Mouse (Mus musculus) cortical plate, adult 2 months (tissue): ENCODE results near the gene Pah. TPM values are rescaled to one million over a fixed set of nuclear protein-coding genes. Genes with fewer than 3 reads are reported as not detected.

Experiments
- H3K27ac ChIP-seq: fragments of 200-500 bp; 2 replicates; pipeline ENCODE4 v1.5.1; 2012; ENCODE audit warnings: low read length, control low read depth, inconsistent platforms; ENCODE audit not compliant: insufficient read depth
- H3K4me1 ChIP-seq: fragments of 200-500 bp; 2 replicates; pipeline ENCODE4 v1.6.1; 2011; ENCODE audit warnings: low read length; ENCODE audit not compliant: control insufficient read depth, insufficient read depth
- H3K4me3 ChIP-seq: fragments of 200-500 bp; 2 replicates; pipeline ENCODE4 v1.5.1; 2011; ENCODE audit warnings: mild to moderate bottlenecking, low read length, control low read depth; ENCODE audit not compliant: insufficient read depth
- CTCF ChIP-seq: fragments of 200-500 bp; IDR thresholded peaks from 2 replicates; pipeline ENCODE4 v1.5.1; 2011; ENCODE audit warnings: mild to moderate bottlenecking, control low read depth, low read length; ENCODE audit not compliant: insufficient read depth; ENCODE audit errors: extremely low read depth
- POLR2A ChIP-seq: fragments of 200-500 bp; IDR thresholded peaks from 2 replicates; pipeline ENCODE4 v1.6.1; 2011; ENCODE audit warnings: mild to moderate bottlenecking, low read length, control low read depth; ENCODE audit not compliant: insufficient read depth; ENCODE audit errors: extremely low read depth
- polyA plus RNA-seq: library from polyadenylated mRNA; depleted of rRNA; stranded (reverse); fragments of >200 nt; gene quantifications from 2 replicates; pipeline ENCODE4 v1.2.3, GENCODE M21; 2012; rRNA removed

Pah gene
- 0.13 and 0.25 TPM in 2 replicates for polyA plus RNA-seq

DNA sequence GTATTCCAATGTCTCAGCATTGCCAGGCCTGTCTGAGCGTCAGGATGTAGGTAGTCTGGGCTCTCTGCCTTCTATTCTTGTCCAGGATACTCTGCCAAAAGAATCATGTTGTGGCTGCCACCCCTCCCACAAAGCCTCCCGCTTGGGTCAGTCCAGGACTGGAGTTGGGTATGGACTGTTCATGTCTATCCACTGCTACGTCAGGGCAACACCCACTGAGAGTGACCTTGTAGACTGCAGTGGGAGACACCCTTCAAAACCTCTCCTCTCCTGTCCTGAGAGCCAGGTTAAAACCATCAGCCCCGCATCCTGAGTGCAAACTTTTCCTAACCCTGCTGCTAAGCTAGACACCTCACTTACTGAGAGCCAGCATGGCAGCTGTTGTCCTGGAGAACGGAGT, at the start of gene Pah:
Gene Pah, plus strand, starts transcription at position 150 of the 400 bp plus-strand sequence.
- no peak for TF ChIP-seq CTCF
- TF ChIP-seq POLR2A: no peak
- Histone ChIP-seq H3K4me1 (no peaks in the 10 kb centered on the region), H3K27ac (no peak within 1 kb of the TSS), H3K4me3 (no peak within 1 kb of the TSS)

DNA sequence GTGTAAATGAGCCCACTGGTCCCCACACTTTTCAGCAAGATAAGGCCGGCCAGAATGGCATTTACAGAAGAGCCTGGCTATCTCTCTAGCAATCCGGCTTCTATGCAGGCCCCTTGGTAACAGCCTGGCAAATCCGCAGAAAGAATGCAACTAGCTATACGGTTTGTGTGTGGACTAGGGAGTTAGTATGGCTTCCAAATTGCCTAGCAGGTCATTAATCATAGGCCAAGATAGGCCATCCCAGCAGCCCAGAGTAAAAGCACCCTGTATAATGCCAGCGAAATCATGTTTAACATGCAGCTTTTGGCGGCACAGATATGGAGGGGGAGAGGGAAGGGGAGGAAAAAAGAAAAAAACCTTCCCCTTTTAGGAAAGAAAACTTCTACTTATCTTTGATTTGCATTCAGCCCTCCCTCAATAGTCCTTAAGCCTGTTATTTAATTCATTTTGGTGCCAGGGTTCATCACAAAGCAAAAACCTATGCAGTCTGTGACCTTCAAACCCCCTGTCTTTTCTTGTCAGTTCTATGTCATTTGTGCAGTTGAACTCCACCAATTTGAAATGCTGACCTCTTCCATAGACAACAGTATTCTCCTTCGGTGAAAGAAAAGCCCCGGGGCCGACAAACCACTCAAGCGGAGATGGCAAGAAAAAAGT, 48.0 kb upstream of the Pah start:
- Histone ChIP-seq H3K27ac (no peak overlapping the region), H3K4me1 (no peaks in the 10 kb centered on the region), H3K4me3 (no peak overlapping the region)
- TF ChIP-seq POLR2A (no peak), CTCF (no peak)

DNA sequence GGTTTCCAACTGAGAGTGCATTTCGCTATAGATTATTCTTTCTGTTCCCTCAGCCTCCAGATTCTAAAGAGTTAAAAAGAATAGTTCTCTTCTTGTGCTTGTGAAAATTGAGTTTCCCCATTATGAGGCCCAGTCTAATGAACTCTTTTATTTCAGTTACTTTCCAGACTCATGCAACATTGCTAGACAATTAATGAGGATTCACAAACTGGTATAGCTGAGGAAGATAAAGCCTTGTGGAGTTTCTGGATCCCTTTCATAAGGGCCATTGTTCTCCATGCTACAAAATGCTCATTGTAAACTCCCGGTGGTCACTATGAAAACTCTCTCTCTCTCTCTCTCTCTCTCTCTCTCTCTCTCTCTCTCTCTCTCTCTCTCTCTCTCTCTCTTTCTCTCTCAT, 46.6 kb upstream of the Pah start:
- H3K4me3 ChIP-seq: no peak overlapping the region
- no peak overlapping the region for H3K27ac ChIP-seq
- H3K4me1 ChIP-seq: no peaks in the 10 kb centered on the region
- no peak for TF ChIP-seq POLR2A
- no peak for TF ChIP-seq CTCF

DNA sequence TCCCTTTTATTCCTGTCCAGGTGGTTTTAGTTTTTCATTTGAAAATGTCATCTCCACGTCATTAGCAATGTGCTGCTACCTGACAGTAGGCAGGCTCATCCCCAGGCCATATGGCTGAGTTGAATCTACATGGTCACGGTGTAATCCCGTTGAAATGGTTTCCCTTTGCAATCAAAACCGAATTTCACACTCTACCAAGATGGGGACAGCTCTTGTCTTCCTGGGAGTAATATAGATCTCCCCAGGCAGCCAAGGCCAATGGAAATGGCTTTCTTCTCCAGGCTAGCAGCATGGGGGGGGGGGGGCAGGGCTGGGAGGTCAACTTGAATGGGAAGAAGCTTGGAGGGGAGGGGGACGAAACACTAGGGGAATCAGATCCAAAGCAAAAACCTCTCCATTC, 43.7 kb upstream of the Pah start:
- Histone ChIP-seq H3K4me3 (no peak overlapping the region), H3K27ac (no peak overlapping the region), H3K4me1 (no peaks in the 10 kb centered on the region)
- TF ChIP-seq CTCF: no peak
- TF ChIP-seq POLR2A: no peak

DNA sequence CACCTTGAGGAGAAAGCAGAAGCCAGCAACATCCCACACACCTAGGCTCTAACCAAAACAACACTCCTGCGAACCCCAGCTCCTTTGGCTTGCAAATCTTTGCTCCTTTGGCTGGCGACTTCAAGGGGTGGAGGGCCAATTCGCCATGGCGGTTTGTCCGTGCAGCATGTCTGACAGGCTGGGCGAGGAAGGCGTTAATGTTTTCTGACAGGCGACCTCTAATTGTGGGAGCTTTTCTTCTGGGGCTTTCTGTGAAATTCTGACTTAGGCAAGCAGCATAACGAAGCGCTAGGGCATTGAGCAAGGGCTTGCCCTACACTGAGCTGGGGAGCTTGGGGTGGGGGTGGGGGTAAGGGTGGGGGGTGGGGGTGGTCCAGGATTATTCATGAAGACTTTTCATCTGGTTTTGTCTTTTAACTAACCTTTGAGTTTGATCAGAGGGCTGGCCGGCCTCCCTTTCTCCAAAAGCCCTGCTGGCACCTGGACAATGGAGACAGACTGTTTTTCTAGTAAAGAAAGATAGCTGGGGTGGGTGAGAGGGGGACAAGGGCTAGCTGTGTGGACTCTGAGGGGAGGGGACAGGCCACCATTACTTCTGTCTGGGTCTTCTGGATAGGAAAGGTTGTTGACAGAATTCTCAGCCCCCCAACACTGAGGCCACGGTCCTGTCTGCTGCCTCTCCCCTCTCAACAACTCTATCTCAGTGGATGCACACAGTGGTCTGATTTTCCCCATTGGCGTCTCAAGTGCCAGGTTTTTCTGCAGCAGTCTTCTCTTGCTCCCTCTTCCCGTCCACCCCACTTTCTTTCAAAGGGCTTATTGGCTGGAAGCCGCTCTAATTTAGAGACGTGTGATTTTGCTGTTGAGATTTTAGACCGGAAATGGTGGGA, 36.5 kb upstream of the Pah start:
- Histone ChIP-seq H3K4me1 (0 out of 2 replicates have a peak, but pooled peaks cover 2% of the 10 kb centered on the region), H3K4me3 (peak overlapping the region; percentile 60; the same call in 1 of the 2 replicates), H3K27ac (no peak overlapping the region)
- TF ChIP-seq CTCF: no peak
- TF ChIP-seq POLR2A: no peak

DNA sequence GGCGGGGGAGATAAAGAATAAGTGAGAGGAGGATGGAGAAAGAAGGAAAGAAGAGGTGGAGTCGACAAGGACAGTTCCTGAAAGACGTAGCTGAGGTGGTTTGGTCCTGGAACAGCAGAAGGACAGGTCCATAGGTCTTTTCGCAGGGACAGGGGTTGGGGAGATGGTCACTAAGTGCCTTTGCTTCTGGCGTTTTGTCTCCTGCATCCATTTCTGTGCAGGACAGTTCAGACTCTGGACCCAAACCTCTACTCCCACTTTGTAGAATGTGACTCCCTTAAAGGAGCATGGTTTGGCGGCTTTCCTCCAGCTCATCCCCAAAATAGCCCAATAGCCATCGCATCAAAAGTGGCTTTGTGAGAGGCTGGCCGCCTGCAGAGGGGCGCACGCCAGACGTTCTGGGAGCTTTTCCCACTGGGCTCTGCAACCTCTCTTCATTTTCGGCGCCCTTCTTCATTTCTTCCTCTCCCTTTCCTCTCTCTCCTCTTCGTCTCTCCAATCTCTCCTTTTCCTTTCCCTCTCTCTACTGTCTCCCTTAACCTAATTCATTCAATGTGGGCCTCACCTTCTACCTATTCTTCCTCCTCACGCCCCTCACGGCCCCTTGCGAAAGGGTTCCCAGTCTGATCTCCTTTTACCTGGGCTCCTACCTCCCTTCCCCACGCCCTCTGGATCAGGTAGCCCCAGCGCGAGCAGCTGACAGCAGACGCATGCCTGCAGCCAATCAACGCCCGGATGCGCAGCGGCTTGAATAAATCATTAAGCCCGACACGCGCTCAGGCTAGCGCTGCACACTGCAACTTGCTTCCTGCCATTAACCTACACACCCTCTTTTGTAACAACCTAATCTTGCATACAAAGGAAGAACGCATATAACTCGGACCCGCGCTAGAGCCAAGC, 35.6 kb upstream of the Pah start:
- Histone ChIP-seq H3K27ac (no peak overlapping the region), H3K4me3 (peak overlapping the region; percentile 60), H3K4me1 (0 out of 2 replicates have a peak, but pooled peaks cover 2% of the 10 kb centered on the region)
- TF ChIP-seq CTCF (no peak), POLR2A (peak; percentile 33; the same call in 1 of the 2 replicates)

DNA sequence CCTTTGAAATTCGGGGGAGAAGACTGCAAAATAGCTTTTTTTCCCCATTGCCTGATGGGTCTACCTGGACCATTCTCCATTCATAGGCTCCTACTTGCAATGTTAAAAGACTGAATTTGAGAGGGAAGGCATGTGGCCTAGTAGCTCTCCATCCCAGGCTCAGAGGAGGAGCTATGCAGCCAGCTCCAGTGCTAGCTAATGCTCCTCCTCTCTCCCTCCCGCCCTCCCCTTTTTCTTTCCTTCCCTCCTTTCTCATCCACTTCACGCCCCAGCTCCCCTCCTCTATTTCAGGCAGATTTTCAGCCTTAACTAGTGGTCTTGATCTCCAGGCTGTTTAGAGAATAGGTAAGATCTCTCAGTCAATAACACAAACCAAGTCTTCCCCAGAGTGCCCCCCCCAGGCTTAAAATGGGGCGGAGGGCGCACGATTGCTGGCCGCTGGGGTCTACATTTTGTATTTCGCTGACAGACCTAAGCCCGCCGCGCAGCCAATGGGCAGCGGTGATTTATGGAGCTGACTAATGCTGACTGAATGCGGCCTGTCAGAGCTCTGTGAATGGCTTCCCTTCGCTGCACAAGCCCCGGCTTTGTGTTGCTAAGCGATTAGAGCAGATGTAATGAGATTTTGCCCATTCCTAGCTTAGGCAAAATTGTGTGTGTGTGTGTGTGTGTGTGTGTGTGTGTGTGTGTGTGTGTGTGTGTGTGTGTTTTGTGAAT, 33.0 kb upstream of the Pah start:
- TF ChIP-seq CTCF (no peak), POLR2A (no peak)
- Histone ChIP-seq H3K4me1 (0 out of 2 replicates have a peak, but pooled peaks cover 2% of the 10 kb centered on the region), H3K27ac (no peak overlapping the region), H3K4me3 (no peak overlapping the region)

DNA sequence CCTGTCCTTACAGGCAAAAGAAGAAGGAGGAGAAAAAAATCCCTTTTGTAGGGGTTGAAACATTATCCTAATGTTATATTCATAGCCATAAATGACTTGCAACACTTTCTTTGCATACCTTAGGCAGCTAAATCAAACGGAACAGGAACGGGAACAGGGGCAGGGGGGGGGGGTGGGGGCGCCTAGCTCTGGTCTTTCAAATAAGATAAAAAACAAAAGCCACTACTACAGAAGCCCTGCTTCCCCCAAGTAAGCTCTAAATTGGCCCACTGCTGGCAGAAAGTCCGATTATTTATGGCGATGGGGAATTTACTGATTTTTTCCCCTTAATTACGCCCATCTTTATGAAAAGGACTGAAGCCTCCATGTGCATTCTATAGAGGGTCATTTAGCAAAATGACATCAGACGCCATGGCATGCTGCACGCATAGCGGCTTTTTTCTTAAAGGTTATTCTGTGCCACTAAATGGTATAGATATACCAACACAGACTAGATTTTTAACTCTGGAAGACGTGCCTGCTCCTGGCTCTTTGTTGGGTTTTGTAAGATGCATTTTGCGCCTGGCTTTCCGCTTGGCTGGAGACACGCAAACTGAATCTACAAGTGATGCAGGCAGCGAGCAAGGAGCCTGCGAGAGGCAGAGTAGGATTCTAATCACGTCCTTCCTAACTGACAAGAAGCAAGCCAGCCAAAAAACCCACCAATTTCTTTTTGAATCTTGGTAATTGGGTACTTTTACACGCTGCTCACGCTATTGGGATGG, 32.2 kb upstream of the Pah start:
- no peak overlapping the region for H3K4me3 ChIP-seq
- no peak overlapping the region for H3K27ac ChIP-seq
- TF ChIP-seq CTCF (no peak), POLR2A (no peak)
- 0 out of 2 replicates have a peak, but pooled peaks cover 2% of the 10 kb centered on the region for H3K4me1 ChIP-seq
